Mouse (Mus musculus) lung, embryonic 15.5 days (tissue): ENCODE measurements around the gene Cebpb. TPM values are rescaled to one million over a fixed set of nuclear protein-coding genes. Genes with fewer than 3 reads are reported as not detected.

Experiments
- ATAC-seq: fragments of 200-750 bp; cut with Nextera tagmentation; 2 replicates; pipeline ENCODE4 v1.8.0; 2017; ENCODE audit warnings: moderate number of reproducible peaks, borderline replicate concordance; ENCODE audit not compliant: low FRiP score, low TSS enrichment; ENCODE audit errors: extremely low read depth
- H3K27ac ChIP-seq: fragments of 300-500 bp; sonication (generic); 2 replicates; pipeline ENCODE4 v1.5.1; 2015; ENCODE audit warnings: moderate library complexity, mild to moderate bottlenecking, inconsistent platforms
- H3K27me3 ChIP-seq: fragments of 300-500 bp; sonication (generic); 2 replicates; pipeline ENCODE4 v1.6.1; 2015; ENCODE audit warnings: inconsistent platforms
- H3K36me3 ChIP-seq: fragments of 300-500 bp; sonication (generic); 2 replicates; pipeline ENCODE4 v1.6.1; 2015; ENCODE audit warnings: inconsistent platforms
- H3K4me1 ChIP-seq: fragments of 300-500 bp; sonication (generic); 2 replicates; pipeline ENCODE4 v1.6.1; 2015; ENCODE audit warnings: inconsistent platforms
- H3K4me2 ChIP-seq: fragments of 300-500 bp; sonication (generic); 2 replicates; pipeline ENCODE4 v1.6.1; 2015; ENCODE audit warnings: inconsistent platforms, mild to moderate bottlenecking, moderate library complexity
- H3K4me3 ChIP-seq: fragments of 300-500 bp; sonication (generic); 2 replicates; pipeline ENCODE4 v1.5.1; 2015; ENCODE audit warnings: mild to moderate bottlenecking, inconsistent platforms
- H3K9ac ChIP-seq: fragments of 300-500 bp; sonication (generic); 2 replicates; pipeline ENCODE4 v1.6.1; 2015; ENCODE audit warnings: inconsistent platforms
- H3K9me3 ChIP-seq: fragments of 300-500 bp; sonication (generic); 2 replicates; pipeline ENCODE4 v1.6.1; 2016; ENCODE audit warnings: inconsistent platforms
- WGBS: fragments of 180-500 bp; shearing (Covaris S2); methylation state at CpG from one replicate; pipeline ENCODE4 v1.1.7; 2015; 5-methylcytosine and 5-hydroxymethylcytosine counted together
- polyA plus RNA-seq: library from polyadenylated mRNA; unstranded; fragments of >200 nt; fragmentation: Nextera tagmentation; extraction: Ambion mirVana; gene quantifications from 2 replicates; pipeline ENCODE4 v1.2.1, GENCODE M21; 2015

Cebpb gene
- polyA plus RNA-seq, 1 experiment from 2014 or later, result 68.1 TPM

- Histone ChIP-seq H3K36me3 (peaks cover 34% of the 10 kb centered on the region), H3K4me3 (no peak overlapping the region), H3K9me3 (no peaks in the 10 kb centered on the region), H3K27me3 (no peaks in the 10 kb centered on the region), H3K4me1 (peaks cover 36% of the 10 kb centered on the region), H3K4me2 (no peak overlapping the region), H3K27ac (no peak overlapping the region), H3K9ac (no peak overlapping the region)
- 91% methylated on average over 7 of the region's 7 CpGs for WGBS
- no peak for ATAC-seq
These were observed 6.2 kb downstream of the Cebpb start for GRCm38 (mm10) chr2:167694963-167695362.

- Histone ChIP-seq H3K9me3 (no peaks in the 10 kb centered on the region), H3K4me3 (no peak overlapping the region), H3K36me3 (peaks cover 34% of the 10 kb centered on the region), H3K9ac (no peak overlapping the region), H3K27ac (no peak overlapping the region), H3K27me3 (no peaks in the 10 kb centered on the region), H3K4me2 (no peak overlapping the region), H3K4me1 (peaks cover 35% of the 10 kb centered on the region)
- no peak for ATAC-seq
- 85% methylated on average over 14 of the region's 14 CpGs for WGBS
These were observed 6.8 kb downstream of the Cebpb start for GRCm38 (mm10) chr2:167695491-167695890.

GRCm38 (mm10) chr2:167696143-167696542, 7.4 kb downstream of the Cebpb start:
- 76% methylated on average over 7 of the region's 7 CpGs for WGBS
- peaks cover 34% of the 10 kb centered on the region for H3K36me3 ChIP-seq
- peaks cover 29% of the 10 kb centered on the region for H3K4me1 ChIP-seq
- no peaks in the 10 kb centered on the region for H3K27me3 ChIP-seq
- H3K4me2 ChIP-seq, result no peak overlapping the region
- no peaks in the 10 kb centered on the region for H3K9me3 ChIP-seq
- H3K9ac ChIP-seq, result no peak overlapping the region
- peak overlapping the region; percentile 10; the same call in 1 of the 2 replicates for H3K27ac ChIP-seq
- ATAC-seq, result no peak
- no peak overlapping the region for H3K4me3 ChIP-seq

GRCm38 (mm10) chr2:167697902-167698301, 9.2 kb downstream of the Cebpb start:
- WGBS, result 29% methylated on average over 5 of the region's 5 CpGs
- Histone ChIP-seq H3K4me1 (peaks cover 13% of the 10 kb centered on the region), H3K4me3 (no peak overlapping the region), H3K9ac (no peak overlapping the region), H3K4me2 (peak overlapping the region; percentile 26; the same call in 1 of the 2 replicates), H3K36me3 (peaks cover 19% of the 10 kb centered on the region), H3K27me3 (no peaks in the 10 kb centered on the region), H3K9me3 (no peaks in the 10 kb centered on the region), H3K27ac (peak overlapping the region; percentile 71)
- ATAC-seq, result peak; percentile 60

- H3K36me3 ChIP-seq, result peaks cover 11% of the 10 kb centered on the region; the same call in 1 of the 2 replicates
- no peak overlapping the region for H3K4me3 ChIP-seq
- peaks cover 6% of the 10 kb centered on the region for H3K4me1 ChIP-seq
- no peak overlapping the region for H3K27ac ChIP-seq
- H3K9me3 ChIP-seq, result no peaks in the 10 kb centered on the region
- H3K4me2 ChIP-seq, result no peak overlapping the region
- 66% methylated on average over 5 of the region's 5 CpGs for WGBS
- no peak for ATAC-seq
- no peak overlapping the region for H3K9ac ChIP-seq
- H3K27me3 ChIP-seq, result no peaks in the 10 kb centered on the region
These were observed 11.3 kb downstream of the Cebpb start for GRCm38 (mm10) chr2:167700018-167700417.

- Histone ChIP-seq H3K27ac (no peak overlapping the region), H3K36me3 (no peaks in the 10 kb centered on the region; the same call in 1 of the 2 replicates), H3K4me2 (no peak overlapping the region), H3K27me3 (no peaks in the 10 kb centered on the region), H3K9me3 (no peaks in the 10 kb centered on the region), H3K4me1 (peaks cover 16% of the 10 kb centered on the region), H3K9ac (no peak overlapping the region), H3K4me3 (no peak overlapping the region)
- no peak for ATAC-seq
- 70% methylated on average over 5 of the region's 5 CpGs for WGBS
These were observed 12.8 kb downstream of the Cebpb start for GRCm38 (mm10) chr2:167701472-167701871.

GRCm38 (mm10) chr2:167702126-167702525, 13.4 kb downstream of the Cebpb start:
- H3K4me2 ChIP-seq, result no peak overlapping the region
- peaks cover 18% of the 10 kb centered on the region for H3K4me1 ChIP-seq
- H3K27me3 ChIP-seq, result no peaks in the 10 kb centered on the region
- no peak overlapping the region for H3K4me3 ChIP-seq
- H3K36me3 ChIP-seq, result no peaks in the 10 kb centered on the region
- no peak overlapping the region for H3K9ac ChIP-seq
- ATAC-seq, result no peak
- no peaks in the 10 kb centered on the region for H3K9me3 ChIP-seq
- 77% methylated on average over 6 of the region's 6 CpGs for WGBS
- no peak overlapping the region for H3K27ac ChIP-seq

- Histone ChIP-seq H3K4me3 (no peak overlapping the region), H3K4me1 (0 out of 2 replicates have a peak, but pooled peaks cover 12% of the 10 kb centered on the region), H3K36me3 (no peaks in the 10 kb centered on the region), H3K27me3 (no peaks in the 10 kb centered on the region), H3K27ac (no peak overlapping the region), H3K9me3 (no peaks in the 10 kb centered on the region), H3K4me2 (no peak overlapping the region), H3K9ac (no peak overlapping the region)
- WGBS, result 90% methylated on average over 4 of the region's 4 CpGs
- peak; percentile 9; the same call in 1 of the 2 replicates for ATAC-seq
These were observed 15.7 kb downstream of the Cebpb start for GRCm38 (mm10) chr2:167704409-167704808.

GRCm38 (mm10) chr2:167706183-167706939, 17.6 kb downstream of the Cebpb start:
- WGBS, result 67% methylated on average over 11 of the region's 11 CpGs
- Histone ChIP-seq H3K27me3 (no peaks in the 10 kb centered on the region), H3K4me3 (no peak overlapping the region), H3K9me3 (no peaks in the 10 kb centered on the region), H3K27ac (no peak overlapping the region), H3K4me1 (0 out of 2 replicates have a peak, but pooled peaks cover 12% of the 10 kb centered on the region), H3K4me2 (no peak overlapping the region), H3K9ac (no peak overlapping the region), H3K36me3 (no peaks in the 10 kb centered on the region)
- ATAC-seq, result no peak; the same call in 1 of the 2 replicates

- WGBS, result 57% methylated on average over 15 of the region's 15 CpGs
- no peak overlapping the region for H3K4me3 ChIP-seq
These were observed 19.7 kb downstream of the Cebpb start for GRCm38 (mm10) chr2:167708373-167708772.

GRCm38 (mm10) chr2:167709969-167710368, 21.3 kb downstream of the Cebpb start:
- H3K4me3 ChIP-seq, result no peak overlapping the region
- peaks cover 19% of the 10 kb centered on the region for H3K4me1 ChIP-seq
- H3K27me3 ChIP-seq, result no peaks in the 10 kb centered on the region
- no peak overlapping the region for H3K4me2 ChIP-seq
- H3K27ac ChIP-seq, result no peak overlapping the region
- 51% methylated on average over 6 of the region's 6 CpGs for WGBS
- no peak for ATAC-seq
- no peak overlapping the region for H3K9ac ChIP-seq
- no peaks in the 10 kb centered on the region for H3K9me3 ChIP-seq
- H3K36me3 ChIP-seq, result no peaks in the 10 kb centered on the region

More at GRCm38 (mm10) chr2:167708373-167708772, 19.7 kb downstream of the Cebpb start:
- no peaks in the 10 kb centered on the region for H3K27me3 ChIP-seq
- H3K27ac ChIP-seq, result no peak overlapping the region
- H3K36me3 ChIP-seq, result no peaks in the 10 kb centered on the region
- no peak overlapping the region for H3K4me2 ChIP-seq
- H3K9me3 ChIP-seq, result no peaks in the 10 kb centered on the region
- H3K4me1 ChIP-seq, result peaks cover 14% of the 10 kb centered on the region
- no peak overlapping the region for H3K9ac ChIP-seq
- no peak for ATAC-seq

GRCm38 (mm10) chr2:167710574-167710973, 21.9 kb downstream of the Cebpb start:
- no peaks in the 10 kb centered on the region for H3K36me3 ChIP-seq
- no peak overlapping the region for H3K4me3 ChIP-seq
- H3K9me3 ChIP-seq, result no peaks in the 10 kb centered on the region
- no peak for ATAC-seq
- H3K4me2 ChIP-seq, result no peak overlapping the region
- no peak overlapping the region for H3K27ac ChIP-seq
- H3K27me3 ChIP-seq, result no peaks in the 10 kb centered on the region
- H3K4me1 ChIP-seq, result peaks cover 18% of the 10 kb centered on the region
- 51% methylated on average over 6 of the region's 6 CpGs for WGBS
- H3K9ac ChIP-seq, result no peak overlapping the region
